Mouse (Mus musculus) MEL-GATA-1-ER (cell line): ENCODE results near the gene Ctdspl.

Experiments used
- DNase-seq: peaks from one replicate; pipeline ENCODE4 v3.0.0-alpha.2; 2012; ENCODE audit warnings: low read depth; ENCODE audit errors: extremely low read depth

Ctdspl gene

DNA sequence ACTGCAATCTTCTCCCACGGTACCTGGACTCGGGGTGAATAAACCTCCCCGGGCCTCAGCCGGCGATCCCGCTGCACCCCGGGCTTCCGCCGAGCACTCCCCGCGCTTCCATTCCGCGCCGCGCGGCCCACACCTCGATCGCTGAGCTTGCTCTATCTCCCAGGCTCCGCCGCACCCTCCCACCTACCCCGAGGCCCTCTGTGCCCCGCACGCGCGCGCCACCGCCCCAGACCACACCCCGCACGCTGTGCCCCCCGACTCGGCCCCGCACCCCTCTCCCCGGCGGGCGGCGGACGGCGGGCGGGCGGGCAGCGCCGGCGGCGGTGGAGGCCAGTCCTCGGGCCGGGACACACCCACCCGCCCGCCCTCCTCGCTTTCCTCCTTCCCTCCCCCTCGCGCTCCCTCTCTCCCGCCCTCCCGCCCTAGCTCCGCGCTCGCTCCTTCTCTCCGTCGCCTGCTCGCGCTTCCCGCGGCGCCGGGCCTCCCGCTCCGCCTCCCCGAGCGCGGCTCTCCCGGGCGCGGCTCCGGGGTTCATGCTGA lies at the start of gene Ctdspl:
TSS of gene Ctdspl (plus strand) at position 343 of the 540 bp plus-strand sequence.
- DNase-seq, result no peak

DNA sequence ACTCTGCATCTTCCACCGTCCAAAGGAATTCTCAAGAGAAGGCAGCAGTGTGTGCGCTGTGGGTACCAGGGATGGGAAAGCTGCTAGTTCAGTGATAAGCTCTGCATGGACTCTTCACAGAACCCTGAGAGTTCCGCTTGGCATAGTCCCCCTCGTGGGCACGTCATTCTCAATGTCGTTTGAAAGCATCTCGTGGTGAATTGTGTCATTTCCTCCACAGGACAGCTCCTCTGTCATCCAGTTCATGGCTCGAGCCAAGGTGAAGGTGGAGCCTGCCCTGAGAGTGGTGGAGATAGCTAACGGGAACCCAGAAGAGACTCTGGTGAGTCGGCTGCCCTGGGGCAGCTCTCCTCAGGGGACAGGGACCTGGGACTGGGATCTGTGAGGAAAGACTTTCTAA lies 49.4 kb upstream of the Ctdspl start:
- DNase-seq, result no peak

DNA sequence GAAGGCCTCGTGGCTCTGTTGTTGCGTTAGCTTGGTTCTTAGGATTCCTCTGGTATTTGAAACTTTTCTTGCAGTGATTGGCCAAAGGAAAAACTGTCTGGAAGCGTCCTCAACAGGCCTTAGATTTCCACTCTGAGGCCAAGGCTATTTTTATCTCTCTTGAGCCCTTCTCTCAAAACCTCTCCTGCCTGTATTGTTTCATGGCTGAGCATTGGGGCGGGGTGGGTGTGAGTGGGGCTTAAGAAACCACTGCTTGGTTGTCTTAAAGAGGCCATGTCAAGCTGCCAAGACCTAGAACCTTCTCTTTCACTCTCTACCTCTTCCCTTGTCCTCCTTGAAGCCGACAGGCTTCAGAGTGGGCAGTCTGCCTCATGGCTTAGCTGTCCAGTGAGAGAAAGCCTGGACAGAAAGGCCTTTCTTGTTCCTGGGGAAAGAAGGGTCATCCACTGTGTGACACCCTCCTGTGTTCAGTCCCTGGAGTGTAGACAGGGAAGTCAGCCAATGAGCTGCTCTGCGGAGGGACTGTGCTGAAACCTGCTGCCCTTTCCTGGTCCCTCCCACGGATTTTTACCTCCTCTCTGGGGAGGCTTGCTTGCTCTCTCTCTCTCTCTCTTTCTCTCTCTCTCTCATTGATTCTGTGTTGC lies 48.8 kb upstream of the Ctdspl start:
- no peak for DNase-seq

DNA sequence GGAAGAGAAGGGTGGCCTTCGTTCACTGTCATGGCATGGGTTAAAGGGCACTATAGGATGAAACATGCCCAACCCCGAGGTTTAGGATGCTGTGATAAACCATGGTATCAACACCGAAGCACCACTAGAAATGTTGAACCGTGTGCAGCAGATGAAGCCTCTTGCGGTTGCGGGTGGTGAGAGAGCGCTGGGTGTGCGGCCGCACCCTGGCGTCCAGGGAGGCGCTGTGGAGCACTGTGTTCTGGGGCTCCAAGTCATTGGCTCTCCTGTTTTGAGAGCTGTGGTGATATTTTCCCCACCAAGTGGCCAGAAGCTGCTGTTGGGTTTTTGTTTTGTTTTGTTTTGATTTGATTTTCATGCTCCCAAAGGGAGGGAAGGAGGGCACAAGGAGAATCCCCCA lies 47.7 kb upstream of the Ctdspl start:
- DNase-seq, result no peak

DNA sequence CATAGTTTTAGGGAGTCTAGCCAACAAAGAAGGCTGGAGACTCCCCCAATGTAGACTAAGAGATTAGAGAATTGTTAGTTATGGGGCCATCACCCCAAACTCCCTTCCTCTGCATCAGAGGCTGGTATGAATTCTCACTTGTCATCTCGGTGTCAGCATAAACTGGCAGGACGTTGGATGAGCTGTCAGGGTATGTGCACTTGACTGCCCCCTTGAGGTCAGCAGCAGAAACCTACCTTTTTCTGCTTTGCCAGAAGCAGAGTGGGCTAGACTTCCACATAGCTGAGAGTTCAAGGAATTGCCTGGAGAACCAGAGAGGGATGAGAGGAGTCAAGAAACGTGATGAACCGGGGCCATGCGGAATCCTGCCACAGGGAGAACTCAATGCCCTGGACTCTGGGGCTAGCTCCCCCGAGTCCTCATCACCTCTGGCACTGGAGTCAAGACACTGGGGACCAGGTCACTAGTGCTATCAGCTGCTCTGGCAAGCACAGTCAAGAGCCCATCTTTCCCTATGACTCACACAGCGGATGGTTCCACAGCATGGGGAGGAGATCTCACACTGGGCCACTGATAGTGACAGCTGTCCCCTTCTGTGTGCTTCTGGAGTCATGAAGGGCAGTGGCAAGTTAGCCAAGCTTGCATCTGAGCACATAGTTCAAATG lies 44.8 kb upstream of the Ctdspl start:
- no peak for DNase-seq

DNA sequence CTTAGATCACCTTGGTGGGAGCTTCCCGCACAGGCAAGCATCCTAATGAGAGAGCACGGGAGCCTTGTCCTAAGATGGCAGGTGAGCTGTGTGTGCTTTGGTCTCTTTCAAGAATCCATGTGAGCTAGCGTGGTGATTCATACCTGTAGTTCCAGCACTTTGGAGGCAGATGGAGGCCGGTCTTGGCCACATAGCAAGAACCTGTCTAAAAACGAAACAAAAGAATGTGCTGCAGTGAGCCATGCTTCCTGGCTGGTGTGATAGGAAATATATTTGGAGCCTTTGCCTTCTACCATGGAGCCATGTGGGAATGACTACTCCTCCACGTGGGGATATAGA lies 44.3 kb upstream of the Ctdspl start:
- DNase-seq, result no peak

DNA sequence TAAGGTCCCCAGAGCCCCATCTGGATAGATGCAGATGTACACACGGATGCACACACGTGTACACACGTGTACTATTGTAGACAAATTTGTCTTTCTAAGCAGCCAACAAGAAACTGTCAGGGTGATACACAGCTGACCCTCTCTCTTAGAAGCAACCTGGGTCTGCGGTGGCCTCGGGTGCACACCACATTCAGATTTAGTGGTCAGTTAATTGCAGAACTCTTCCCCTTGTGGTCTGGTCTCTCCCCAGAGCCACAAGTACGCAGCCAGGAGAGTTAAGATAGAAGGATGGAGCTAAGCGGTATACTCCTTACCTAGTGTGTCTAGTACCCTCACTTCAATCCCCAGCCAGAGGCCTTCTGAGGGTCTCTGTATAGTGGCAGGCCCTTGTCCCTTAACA lies 43.1 kb upstream of the Ctdspl start:
- no peak for DNase-seq

DNA sequence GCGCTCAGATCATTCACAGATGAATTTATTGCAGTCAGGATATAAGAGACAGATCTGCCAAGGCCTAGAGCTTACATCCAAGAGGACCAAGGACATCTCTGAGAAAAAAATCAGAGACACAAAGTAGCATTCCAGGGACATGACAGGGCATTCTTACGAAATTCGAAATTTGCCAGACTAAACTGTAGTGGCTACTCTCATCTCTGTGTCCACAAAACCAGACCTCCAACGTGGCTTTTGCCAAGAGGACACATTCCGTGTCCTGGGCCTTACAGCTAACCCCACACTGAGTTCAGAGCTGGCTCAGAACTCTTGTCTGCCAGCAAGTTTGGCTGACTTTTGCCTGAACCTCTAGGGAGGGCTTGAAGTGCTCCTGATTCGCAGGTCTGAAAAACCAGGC lies 40.5 kb upstream of the Ctdspl start:
- no peak for DNase-seq

DNA sequence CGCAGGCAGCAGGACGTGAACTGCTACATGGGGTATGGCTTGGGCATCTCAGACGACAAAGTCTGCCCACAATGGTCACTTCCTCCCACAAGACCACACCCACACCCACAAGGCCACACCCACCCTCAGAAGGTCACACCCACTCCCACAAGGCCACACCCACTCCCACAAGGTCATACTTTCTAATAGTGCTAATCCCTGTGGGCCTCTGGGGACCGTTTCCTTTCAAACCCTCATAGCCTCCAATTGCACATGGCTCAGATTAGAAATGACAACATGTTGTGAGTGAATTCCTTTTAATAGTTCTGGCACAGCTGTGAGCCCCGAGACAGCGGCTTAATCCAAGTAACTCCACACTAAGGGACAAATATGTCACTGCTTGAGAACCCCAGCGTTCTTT lies 39.1 kb upstream of the Ctdspl start:
- DNase-seq, result no peak

DNA sequence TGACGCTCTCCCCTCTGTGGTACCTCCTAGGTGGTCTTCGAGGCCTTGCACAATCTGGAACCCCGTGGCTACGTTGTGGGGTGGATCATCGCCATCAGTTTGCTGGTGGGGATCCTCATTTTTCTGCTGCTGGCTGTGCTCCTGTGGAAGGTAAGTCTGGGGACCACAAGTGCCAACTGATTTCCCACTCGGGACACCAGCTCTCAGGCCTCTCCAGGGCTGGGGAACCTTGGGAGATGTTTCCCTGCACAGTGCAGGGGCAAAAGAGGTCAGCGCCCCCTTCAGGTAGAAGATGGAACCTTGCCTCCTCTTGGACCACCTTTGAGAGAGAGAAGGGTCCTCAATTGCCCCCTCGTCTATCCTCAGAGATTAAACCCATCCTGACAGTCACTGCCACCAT lies 38.5 kb upstream of the Ctdspl start:
- no peak for DNase-seq

DNA sequence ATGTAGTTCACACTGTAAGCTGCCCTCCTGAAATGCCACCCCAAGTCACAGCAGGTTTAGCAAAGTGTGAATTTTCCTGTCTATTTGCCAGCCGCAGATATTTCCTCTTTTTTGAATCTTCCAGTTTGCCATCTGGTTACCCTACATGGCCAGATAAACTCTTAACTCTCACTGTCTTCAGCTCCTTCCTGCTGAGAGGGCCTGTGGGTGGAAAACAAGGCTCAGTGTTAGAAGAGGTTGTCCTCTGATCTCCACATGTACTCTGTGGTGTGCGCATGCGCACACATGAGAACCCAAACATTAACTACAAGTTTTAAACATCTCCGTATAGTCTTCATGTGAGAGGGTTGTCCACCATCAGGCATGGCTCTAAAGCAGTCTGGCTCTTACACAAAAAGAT lies 36.1 kb upstream of the Ctdspl start:
- peak; percentile 96 for DNase-seq

DNA sequence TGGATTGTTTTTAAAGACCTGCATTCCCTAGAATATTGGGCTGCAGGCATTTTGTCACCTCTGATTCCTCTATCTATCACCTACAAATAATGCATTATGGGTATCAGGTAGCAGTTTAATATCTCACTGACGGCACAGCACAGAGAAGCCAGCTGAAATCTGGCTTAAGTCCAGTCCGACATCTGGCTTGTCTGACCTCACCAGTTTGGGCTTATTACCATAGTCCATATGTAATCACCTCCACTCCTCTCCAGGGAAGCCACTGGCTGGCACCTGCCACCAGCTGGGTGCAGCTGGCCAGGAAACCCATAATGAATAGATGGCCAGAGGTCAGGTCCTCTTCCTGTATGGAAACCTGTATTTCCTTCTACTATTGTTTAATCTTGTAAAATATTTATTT lies 35.6 kb upstream of the Ctdspl start:
- no peak for DNase-seq

DNA sequence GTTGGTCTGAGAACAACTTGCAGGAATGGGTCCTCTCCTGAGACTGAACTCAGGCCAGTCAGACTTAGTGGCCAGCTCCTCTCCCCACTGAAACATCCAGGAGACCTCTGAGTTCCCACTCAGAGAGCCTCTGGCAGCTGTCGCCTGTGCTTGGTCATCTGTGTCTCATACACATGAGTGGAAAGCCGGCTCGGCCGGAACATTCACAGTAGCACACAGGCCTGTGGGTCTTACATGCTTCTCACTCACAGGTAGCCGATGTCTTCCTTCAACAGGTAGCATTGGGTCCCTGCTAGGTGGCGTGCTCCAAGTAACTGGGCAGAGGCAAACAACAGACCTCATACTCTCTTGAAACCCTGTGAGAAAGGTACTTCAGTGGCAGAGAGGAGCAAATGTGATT lies 35.2 kb upstream of the Ctdspl start:
- DNase-seq, result no peak

DNA sequence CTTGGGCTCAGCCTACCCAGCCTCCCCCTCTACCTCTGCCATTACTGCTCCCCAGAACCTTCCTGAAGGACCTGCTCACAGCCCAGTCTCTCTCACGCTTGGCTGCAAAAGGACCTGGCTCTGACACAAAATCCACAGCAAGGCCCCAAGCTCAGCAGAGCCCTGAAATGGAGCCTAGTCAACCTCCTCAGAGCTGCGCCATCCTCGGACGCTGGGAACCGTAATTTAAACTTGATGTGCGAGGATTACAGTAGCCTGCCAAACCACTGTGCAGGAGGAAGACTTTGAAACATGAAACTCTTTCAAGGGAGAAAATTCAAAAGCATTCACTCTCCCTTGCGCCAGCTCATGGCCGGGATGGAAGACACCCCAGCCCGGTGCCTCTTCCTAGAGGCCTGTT lies 34.7 kb upstream of the Ctdspl start:
- no peak for DNase-seq

DNA sequence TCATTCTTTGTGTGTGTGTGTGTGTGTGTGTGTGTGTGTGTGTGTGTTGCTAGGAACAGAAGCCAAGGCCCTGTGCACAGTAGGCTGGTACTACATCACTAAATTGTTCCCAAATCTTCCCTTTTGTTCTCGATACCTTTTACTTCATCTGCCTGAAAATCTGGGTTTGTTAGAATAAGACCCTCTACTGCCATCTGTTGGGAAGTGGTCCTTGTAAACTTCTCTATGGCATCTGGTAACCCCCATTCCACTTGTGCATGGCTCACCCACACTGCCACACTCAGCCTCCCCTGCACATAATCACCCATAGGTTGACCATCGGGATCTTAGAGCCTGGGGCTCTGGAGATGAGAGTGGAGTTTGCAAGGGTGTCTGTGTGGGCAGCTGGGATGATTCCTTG lies 31.2 kb upstream of the Ctdspl start:
- DNase-seq, result no peak

DNA sequence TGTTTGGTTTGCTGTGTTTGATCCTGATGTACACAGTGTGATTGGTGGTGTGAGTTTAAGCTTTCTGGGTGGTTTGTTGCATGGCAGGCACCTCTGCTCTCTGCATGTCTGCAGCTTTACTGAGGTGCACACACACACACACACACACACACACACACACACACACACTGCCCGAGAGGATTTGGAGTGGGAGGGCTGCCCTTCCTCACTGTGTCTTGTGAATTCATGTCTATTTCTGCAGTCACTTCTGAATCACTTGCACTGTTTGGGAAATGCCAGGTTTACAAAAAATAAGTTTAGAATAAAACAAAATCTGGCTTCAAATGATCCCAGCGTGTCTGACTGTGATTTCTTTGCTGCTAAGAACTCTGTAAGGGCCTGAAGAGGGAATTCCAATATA lies 25.6 kb upstream of the Ctdspl start:
- DNase-seq, result no peak

DNA sequence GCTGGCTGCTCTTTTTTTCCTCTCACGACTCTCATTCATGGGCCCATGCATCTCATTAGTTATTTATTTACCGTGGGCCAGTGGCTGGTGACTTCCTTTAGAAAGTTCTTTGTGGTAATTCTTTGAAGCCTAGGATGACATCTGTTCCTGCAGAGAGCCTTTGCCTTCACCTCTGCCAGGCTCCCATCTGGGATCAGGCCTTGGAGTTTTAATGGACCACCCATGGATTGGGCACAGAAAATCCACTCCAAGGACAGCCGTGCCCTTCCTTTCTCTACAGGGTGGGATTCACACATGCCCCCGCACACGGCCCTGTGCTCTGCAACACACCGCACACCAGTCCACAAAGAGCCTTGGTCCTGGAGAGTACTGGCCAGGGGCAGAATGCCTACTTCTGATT lies 24.3 kb upstream of the Ctdspl start:
- no peak for DNase-seq

DNA sequence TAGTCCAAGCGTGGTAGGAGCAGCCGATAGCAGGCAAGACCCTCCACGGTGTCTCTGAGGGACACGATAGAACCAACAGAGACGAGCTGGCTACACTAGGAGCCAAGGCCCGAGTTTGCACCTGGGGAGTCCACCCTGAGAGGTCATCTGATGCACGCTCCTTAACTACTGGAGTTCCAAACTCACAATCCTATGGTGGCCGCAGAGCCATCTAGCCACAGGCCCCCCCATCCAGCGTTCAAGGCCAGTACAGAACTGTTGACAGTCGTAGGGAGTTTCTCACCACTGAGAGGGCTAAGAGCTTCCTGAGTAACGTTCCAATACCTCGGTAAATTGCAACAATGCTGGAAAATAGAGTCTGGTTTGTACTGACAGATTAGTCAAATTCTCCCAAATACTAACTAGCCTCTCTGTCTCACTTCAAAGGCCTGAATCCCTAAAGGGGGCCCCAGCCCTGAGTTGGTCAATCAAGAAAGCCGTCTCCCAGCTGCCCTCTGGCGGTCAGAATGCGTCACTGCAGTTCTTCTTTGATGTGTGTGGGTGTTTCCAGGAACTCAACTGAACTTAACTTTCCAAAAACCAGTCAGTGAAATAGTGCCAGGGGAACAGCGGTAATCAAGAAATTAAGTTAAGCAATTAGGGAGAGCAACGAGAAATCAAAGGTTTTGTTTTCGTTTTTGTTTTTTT lies 18.2 kb upstream of the Ctdspl start:
- DNase-seq, result peak; percentile 52

DNA sequence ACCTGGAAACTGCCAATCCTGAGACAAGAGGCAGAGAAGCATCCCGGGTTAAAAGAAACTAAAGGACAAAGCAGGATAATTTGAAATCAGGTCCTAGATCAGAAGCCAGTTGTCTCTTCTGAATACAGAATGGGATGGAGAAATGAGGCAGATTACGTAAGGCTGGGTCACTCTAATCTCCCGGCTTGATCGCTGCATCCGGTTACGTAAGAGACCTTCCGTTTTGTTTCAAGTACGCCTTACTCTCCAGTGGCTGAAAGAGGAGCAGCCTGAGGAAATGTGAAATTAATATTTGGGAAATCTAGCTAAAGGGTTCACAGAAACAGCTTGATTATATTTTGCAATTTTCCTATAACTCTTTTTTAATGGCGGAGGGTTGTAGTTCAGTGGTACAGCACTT lies 13.2 kb upstream of the Ctdspl start:
- no peak for DNase-seq

DNA sequence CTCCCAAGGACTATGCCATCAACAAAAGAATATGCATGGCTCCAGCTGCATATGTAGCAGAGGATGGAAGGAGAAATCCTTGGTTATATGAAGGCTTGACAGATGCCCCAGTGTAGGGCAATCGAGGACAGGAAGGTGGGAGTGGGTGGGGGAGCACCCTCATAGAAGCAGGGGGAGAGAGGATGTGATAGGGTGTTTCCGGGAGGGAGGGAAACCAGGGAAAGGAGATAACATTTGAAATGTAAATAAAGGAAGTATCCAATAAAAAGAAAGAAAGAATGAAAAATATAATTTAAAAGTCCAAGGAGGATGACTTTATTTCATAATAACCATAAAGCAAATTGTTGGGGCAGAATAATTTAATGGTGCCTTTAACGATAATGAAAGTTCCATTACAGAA lies 12.6 kb upstream of the Ctdspl start:
- DNase-seq, result no peak

DNA sequence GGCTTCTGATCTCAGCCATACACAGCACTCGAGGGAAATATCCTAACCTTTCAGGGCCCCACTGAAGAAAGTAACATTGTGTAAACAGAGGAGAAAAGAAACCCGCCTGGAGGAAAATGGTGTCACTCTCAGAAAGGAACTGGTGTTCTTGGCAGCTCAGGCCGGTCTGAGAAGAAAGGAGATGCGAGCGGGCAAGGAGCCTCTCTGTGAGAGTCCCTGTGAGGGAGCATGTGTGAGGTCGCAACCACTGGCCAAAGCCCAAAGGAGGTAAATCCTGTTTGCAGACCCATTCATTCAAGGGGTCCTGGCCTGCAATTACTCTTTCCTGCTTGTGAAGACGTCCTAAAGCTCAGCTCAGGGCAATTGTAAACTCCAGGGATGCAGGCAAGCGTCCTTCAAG lies 11.7 kb upstream of the Ctdspl start:
- DNase-seq, result no peak

DNA sequence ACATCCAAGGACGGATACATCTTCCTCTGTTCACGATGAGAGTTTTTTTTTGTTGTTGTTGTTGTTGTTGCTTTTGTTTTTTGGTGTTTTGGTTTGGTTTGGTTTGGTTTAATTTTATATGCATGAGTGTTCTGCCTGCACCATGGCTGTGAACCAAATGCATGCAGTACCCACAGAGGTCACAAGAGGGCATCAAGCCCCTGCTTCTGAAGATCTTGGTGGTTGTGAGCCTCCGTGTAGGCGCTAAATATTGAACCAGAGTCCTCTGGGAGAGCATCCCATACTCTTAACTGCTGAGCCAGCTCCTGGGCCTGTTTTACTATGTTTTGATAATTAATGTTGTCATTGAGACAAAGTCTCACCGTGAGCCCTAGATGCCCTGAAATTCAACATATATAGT lies 11.0 kb upstream of the Ctdspl start:
- DNase-seq, result peak; percentile 26

DNA sequence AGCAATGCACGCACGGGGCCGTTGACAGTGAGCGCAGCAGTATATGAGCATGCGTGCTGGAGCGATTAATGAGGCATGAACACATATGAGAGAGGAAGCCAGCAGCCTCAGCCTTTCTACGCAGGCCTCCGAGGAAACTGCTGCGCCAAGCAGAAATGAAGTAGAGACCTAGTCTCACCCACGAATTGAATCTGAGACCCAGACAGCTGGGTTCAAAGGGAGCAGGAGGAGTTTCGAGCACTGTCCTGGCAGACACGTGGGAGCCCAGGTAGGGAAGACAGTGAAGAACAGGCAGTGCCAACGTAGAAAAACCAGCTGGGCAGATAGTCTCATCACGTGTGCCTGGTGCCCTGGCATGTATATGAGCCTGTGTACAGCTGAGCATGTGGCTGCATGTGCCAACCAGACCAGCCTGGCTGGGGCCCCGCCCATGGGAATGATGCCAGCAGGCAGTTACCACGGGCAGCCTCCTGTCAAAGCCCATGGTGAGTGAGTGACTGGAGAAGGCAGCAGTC lies 6.5 kb upstream of the Ctdspl start:
- no peak for DNase-seq
